Mouse (Mus musculus) lung, postnatal 36 days (tissue): ENCODE data around the gene Bbs10.
A peak's percentile ranks its signal among the peaks of the same experiment; 100 is the strongest.

ENCODE experiments used
- DNase-seq: peaks from one replicate; pipeline ENCODE4 v3.0.0; 2022; ENCODE audit warnings: mixed read lengths

Bbs10 gene

GRCm38 (mm10) chr10:111327957-111328356 lies 29.5 kb downstream of the Bbs10 start:
- DNase-seq, result no peak

- peak; percentile 69 for DNase-seq
Observed at GRCm38 (mm10) chr10:111329326-111329725, 30.8 kb downstream of the Bbs10 start.

GRCm38 (mm10) chr10:111334902-111335301 lies 36.4 kb downstream of the Bbs10 start:
- DNase-seq, result no peak

DNA sequence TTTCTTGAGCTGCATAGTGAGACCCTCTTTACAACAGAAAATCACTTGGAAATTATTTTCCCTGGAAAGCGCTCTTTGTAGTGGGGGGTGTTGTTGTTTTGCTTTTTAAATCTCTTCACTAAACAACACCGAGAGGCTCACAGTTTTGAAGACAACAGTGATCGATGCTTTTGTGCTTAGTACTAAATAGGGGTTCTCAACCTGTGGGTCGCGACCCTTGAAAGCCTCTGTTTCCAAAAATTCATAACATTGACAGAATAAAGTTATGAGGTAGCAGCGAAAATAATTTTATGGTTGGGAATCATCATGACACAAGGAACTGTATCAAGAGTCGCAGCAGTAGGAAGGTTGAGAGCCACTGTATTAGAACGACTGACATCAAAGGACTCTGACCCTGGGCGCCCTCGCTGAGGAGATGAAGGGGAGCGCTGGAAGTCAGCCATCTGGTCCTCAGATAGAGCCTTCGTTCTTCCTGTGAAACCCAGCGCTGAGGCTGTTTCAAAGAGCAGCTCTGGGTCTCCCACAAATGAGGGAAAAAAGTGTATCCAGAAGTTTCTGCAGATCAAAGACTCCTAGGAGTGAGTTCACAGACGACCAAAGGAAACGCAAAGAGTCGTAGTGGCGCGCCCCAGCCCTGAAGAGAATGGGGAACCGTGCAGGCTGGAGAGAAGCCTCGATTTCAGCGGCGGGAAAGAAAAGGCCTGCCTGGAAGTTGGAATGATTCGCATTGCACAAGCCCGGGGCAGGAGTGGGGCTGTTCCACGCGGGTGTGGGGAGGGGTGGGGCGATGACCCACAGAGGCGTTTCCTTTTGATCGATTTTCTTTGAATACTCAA lies 37.3 kb downstream of the Bbs10 start:
- DNase-seq, result peak; percentile 18

DNA sequence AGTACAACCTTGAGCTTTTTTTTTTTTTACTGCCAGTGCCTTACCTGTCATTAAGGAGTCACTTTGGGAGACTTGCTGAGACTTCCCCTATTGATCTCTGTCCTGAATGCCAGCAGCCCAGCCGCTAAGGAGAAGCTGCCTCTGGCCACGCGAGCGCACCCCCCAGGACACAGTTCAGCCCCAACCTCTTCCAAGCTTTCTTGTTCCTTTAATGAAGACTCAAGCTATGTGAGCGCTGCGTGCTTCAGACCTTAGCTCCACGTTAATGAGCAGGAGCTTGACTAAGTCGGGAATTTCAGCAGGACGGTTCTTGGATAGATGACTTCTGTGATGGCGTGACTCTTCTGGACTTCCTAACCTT lies 37.9 kb downstream of the Bbs10 start:
- DNase-seq, result no peak

- DNase-seq, result peak; percentile 62
Observed at GRCm38 (mm10) chr10:111339296-111339695, 40.8 kb downstream of the Bbs10 start.

- DNase-seq, result peak; percentile 53
Observed at GRCm38 (mm10) chr10:111341761-111342160, 43.3 kb downstream of the Bbs10 start.

DNA sequence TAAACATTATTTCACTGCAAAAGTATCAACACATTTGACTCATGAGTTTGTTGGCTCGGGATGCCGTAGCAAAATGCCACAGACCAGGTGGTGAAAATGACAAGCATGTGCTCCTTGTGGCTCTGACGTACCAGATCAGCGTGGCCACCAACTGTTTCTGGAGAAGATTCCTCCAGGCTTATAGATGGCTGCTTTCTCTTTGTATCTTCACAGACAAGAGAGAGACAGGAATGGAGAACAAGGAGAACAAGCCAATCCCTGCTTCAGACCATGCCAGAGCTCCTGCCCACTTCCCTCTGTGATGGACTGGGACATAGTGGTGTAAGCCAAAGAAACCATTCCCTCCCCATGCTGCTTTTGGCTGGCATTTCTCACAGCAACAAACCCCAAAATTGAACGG lies 45.1 kb downstream of the Bbs10 start:
- DNase-seq, result no peak

DNA sequence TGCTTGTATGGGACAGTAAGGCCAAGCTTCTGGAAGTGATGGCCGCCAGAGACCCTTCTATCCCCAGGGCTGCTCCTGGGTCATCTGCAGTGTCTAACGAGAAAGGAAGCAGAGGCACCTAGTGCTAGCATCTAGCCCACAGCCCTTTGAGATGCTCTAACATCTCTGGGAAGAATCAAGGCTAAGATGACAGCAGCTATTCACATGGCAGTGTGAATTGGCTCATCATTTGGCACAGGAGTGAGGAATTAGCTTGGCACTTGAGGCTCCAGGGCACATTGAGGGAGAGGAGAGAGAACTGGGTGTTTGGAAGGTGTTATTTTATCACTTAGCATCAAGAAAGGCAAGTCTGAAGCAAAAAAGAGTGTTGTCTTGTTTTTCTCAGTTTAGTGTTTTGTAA lies 49.8 kb downstream of the Bbs10 start:
- DNase-seq, result no peak
